ENCODE assay signal across 26 mouse cellular contexts in the genomic region with DNA sequence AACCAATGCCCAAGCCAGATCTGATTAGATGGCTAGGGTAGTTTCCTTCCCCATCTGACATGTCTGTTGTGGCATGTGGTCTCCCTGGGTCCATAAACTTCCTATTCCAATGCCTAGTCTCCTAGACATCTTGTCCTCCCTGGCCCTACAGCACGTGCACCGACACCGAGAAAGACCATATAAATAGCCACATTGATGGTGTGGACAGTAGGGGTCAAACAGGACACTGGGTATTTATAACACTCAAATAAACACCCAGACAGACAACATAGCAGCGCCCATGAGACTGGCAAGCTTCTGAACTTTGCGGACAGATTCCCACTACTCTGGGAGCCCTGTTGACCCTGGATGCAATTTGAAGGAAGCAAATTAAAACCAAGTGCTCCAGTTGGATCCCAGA.
DNase-seq lines count a peak whose midpoint lies in the region; ATAC-seq and TF ChIP-seq lines count a peak whose summit lies in the region.
"Had no signal": no experiment of that assay in that cellular context is flagged by ENCODE, and none has a peak within 500 bp of the region (broad histone marks: within the 10 kb centered on the region; RNA-seq: fewer than 3 reads in every experiment).

No protein-coding gene starts in this region.

- no peak for DNase-seq in forebrain, embryonic 14.5 days (ENCODE audit: low spot score)
- DNase-seq in heart, embryonic 10.5 days (ENCODE audit: low spot score), result no peak
- no peak for DNase-seq in heart, postnatal 36 days
- no peak for DNase-seq in midbrain, embryonic 10.5 days (ENCODE audit: low spot score)
- DNase-seq in midbrain, embryonic 14.5 days, result no peak
- peak; percentile 70 for DNase-seq in heart, postnatal 0 days (ENCODE audit: low spot score)
- DNase-seq in left cerebral cortex, adult 2 months (ENCODE audit: extremely low spot score in 1 of 2, low spot score in 2 of 2), result no peak
- DNase-seq: adrenal gland, postnatal 14 days; cerebellum, adult 2 months; cerebellum, postnatal 25 days; embryo, embryonic 11 days; gastrocnemius, postnatal 25 days; kidney, adult 8-10 months; kidney, postnatal 10 days; liver, postnatal 0 days; right cerebral cortex, postnatal 4 days; thymus, adult 18-20 months; thymus, postnatal 4 days had no signal

- peaks cover 8% of the 10 kb centered on the region for H3K36me3 ChIP-seq in forebrain, embryonic 12.5 days (replicated peaks)
- H3K36me3 ChIP-seq in forebrain, embryonic 14.5 days (ENCODE audit: control insufficient read depth, insufficient read depth, low read length), result peaks cover 13% of the 10 kb centered on the region; the same call in 1 of the 2 replicates
- H3K36me3 ChIP-seq in heart, embryonic 10.5 days, result 0 out of 2 replicates have a peak, but pooled peaks cover 3% of the 10 kb centered on the region
- H3K36me3 ChIP-seq in midbrain, embryonic 10.5 days, result peaks cover 60% of the 10 kb centered on the region
- peaks cover 37% of the 10 kb centered on the region for H3K36me3 ChIP-seq in midbrain, embryonic 14.5 days (ENCODE audit: control insufficient read depth, insufficient read depth, low read length)
- H3K36me3 ChIP-seq in heart, postnatal 0 days (replicated peaks; ENCODE audit: control insufficient read depth, insufficient read depth, low read length), result 0 out of 2 replicates have a peak, but pooled peaks cover 9% of the 10 kb centered on the region
- H3K36me3 ChIP-seq: intestine, embryonic 15.5 days had no signal

- no peak overlapping the region for H3K4me3 ChIP-seq in forebrain, embryonic 12.5 days (replicated peaks)
- H3K4me3 ChIP-seq in forebrain, embryonic 14.5 days (ENCODE audit: low read depth, low read length), result no peak overlapping the region
- no peak overlapping the region for H3K4me3 ChIP-seq in heart, embryonic 10.5 days
- no peak overlapping the region for H3K4me3 ChIP-seq in midbrain, embryonic 10.5 days
- no peak overlapping the region for H3K4me3 ChIP-seq in midbrain, embryonic 14.5 days (replicated peaks; ENCODE audit: low read depth, low read length)
- no peak overlapping the region for H3K4me3 ChIP-seq in heart, postnatal 0 days (ENCODE audit: low read depth, low read length)
- H3K4me3 ChIP-seq in left cerebral cortex, adult 2 months, result no peak overlapping the region
- H3K4me3 ChIP-seq: embryonic facial prominence, embryonic 13.5 days; erythroblast, embryonic 14.5 days; intestine, embryonic 15.5 days; midbrain, embryonic 13.5 days had no signal

- no peaks in the 10 kb centered on the region for H3K9me3 ChIP-seq in forebrain, embryonic 12.5 days
- H3K9me3 ChIP-seq in forebrain, embryonic 14.5 days (replicated peaks; ENCODE audit: control insufficient read depth, low read length), result no peaks in the 10 kb centered on the region
- H3K9me3 ChIP-seq in heart, embryonic 10.5 days, result no peaks in the 10 kb centered on the region
- H3K9me3 ChIP-seq in midbrain, embryonic 10.5 days (replicated peaks), result no peaks in the 10 kb centered on the region
- no peaks in the 10 kb centered on the region for H3K9me3 ChIP-seq in midbrain, embryonic 14.5 days (ENCODE audit: control insufficient read depth, low read length)
- H3K9me3 ChIP-seq in heart, postnatal 0 days (replicated peaks; ENCODE audit: control insufficient read depth, low read length), result no peaks in the 10 kb centered on the region
- H3K9me3 ChIP-seq: embryonic facial prominence, embryonic 13.5 days; intestine, embryonic 15.5 days; midbrain, embryonic 13.5 days had no signal

- intact Hi-C loops in heart, postnatal 36 days (cut with DNase I), result no loop called here
- intact Hi-C loops in left cerebral cortex, adult 2 months (cut with DNase I), result no loop called here

- ATAC-seq in forebrain, embryonic 12.5 days (ENCODE audit: low FRiP score), result no peak
- ATAC-seq in forebrain, embryonic 14.5 days, result no peak
- ATAC-seq in midbrain, embryonic 14.5 days (ENCODE audit: low FRiP score, low TSS enrichment), result no peak
- ATAC-seq in heart, postnatal 0 days (ENCODE audit: insufficient read depth, low read depth), result peak; percentile 90
- ATAC-seq: intestine, embryonic 15.5 days; liver, postnatal 0 days; lung, postnatal 0 days; midbrain, embryonic 13.5 days had no signal

- peaks cover 53% of the 10 kb centered on the region for H3K4me1 ChIP-seq in forebrain, embryonic 12.5 days
- H3K4me1 ChIP-seq in forebrain, embryonic 14.5 days (ENCODE audit: control insufficient read depth, insufficient read depth, low read length), result peaks cover 20% of the 10 kb centered on the region
- H3K4me1 ChIP-seq in heart, embryonic 10.5 days, result peaks cover 52% of the 10 kb centered on the region
- H3K4me1 ChIP-seq in midbrain, embryonic 10.5 days, result peaks cover 61% of the 10 kb centered on the region
- peaks cover 40% of the 10 kb centered on the region for H3K4me1 ChIP-seq in midbrain, embryonic 14.5 days (ENCODE audit: control insufficient read depth, insufficient read depth, low read length)
- peaks cover 40% of the 10 kb centered on the region for H3K4me1 ChIP-seq in heart, postnatal 0 days (ENCODE audit: control insufficient read depth, insufficient read depth)

- 0 out of 2 replicates have a peak overlapping the region, but pooled peaks have one; percentile 2 for H3K27ac ChIP-seq in forebrain, embryonic 12.5 days
- no peak overlapping the region; the same call in 1 of the 2 replicates for H3K27ac ChIP-seq in forebrain, embryonic 14.5 days (ENCODE audit: low read depth, low read length)
- peak overlapping the region; percentile 62; the same call in 1 of the 2 replicates for H3K27ac ChIP-seq in heart, embryonic 10.5 days
- peak overlapping the region; percentile 88 for H3K27ac ChIP-seq in midbrain, embryonic 10.5 days (replicated peaks)
- H3K27ac ChIP-seq in midbrain, embryonic 14.5 days (replicated peaks; ENCODE audit: low read depth, low read length), result no peak overlapping the region; the same call in 1 of the 2 replicates
- peak overlapping the region; percentile 82 for H3K27ac ChIP-seq in heart, postnatal 0 days (ENCODE audit: low read depth)
- H3K27ac ChIP-seq in left cerebral cortex, adult 2 months, result no peak overlapping the region
- H3K27ac ChIP-seq: embryonic facial prominence, embryonic 13.5 days; intestine, embryonic 15.5 days; macrophage had no signal

- TF ChIP-seq EP300 in heart, postnatal 0 days (IDR thresholded peaks at IDR 0.05; ENCODE audit: low read depth), result peak; percentile 77; the same call in 1 of the 2 replicates

- no peak overlapping the region for H3K9ac ChIP-seq in forebrain, embryonic 12.5 days
- no peak overlapping the region for H3K9ac ChIP-seq in forebrain, embryonic 14.5 days (ENCODE audit: low read length)
- no peak overlapping the region for H3K9ac ChIP-seq in midbrain, embryonic 14.5 days (replicated peaks; ENCODE audit: low read length)
- H3K9ac ChIP-seq in heart, postnatal 0 days (replicated peaks; ENCODE audit: low read depth, low read length), result no peak overlapping the region
- H3K9ac ChIP-seq: embryonic facial prominence, embryonic 13.5 days; intestine, embryonic 15.5 days; liver, postnatal 0 days; midbrain, embryonic 13.5 days had no signal

- WGBS in forebrain, embryonic 12.5 days, result 89% methylated on average over 5 of the region's 5 CpGs
- WGBS in forebrain, embryonic 14.5 days, result 93% methylated on average over 5 of the region's 5 CpGs
- 50% methylated on average over 5 of the region's 5 CpGs for WGBS in heart, embryonic 10.5 days
- WGBS in midbrain, embryonic 10.5 days, result 87% methylated on average over 5 of the region's 5 CpGs
- 90% methylated on average over 5 of the region's 5 CpGs for WGBS in midbrain, embryonic 14.5 days
- 31% methylated on average over 5 of the region's 5 CpGs for WGBS in heart, postnatal 0 days

- H3K4me2 ChIP-seq in forebrain, embryonic 12.5 days, result no peak overlapping the region
- no peak overlapping the region for H3K4me2 ChIP-seq in forebrain, embryonic 14.5 days (ENCODE audit: low read length)
- no peak overlapping the region for H3K4me2 ChIP-seq in midbrain, embryonic 14.5 days (ENCODE audit: low read length)
- no peak overlapping the region for H3K4me2 ChIP-seq in heart, postnatal 0 days (ENCODE audit: low read depth, low read length)
- H3K4me2 ChIP-seq: embryonic facial prominence, embryonic 13.5 days; intestine, embryonic 15.5 days; liver, embryonic 11.5 days; midbrain, embryonic 13.5 days had no signal

- no peak for TF ChIP-seq CTCF in heart, postnatal 0 days (IDR thresholded peaks at IDR 0.05; ENCODE audit: low read depth)
- TF ChIP-seq CTCF in left cerebral cortex, adult 2 months (IDR thresholded peaks at IDR 0.05), result no peak

- H3K27me3 ChIP-seq in forebrain, embryonic 12.5 days, result no peaks in the 10 kb centered on the region
- no peaks in the 10 kb centered on the region for H3K27me3 ChIP-seq in forebrain, embryonic 14.5 days (replicated peaks; ENCODE audit: control insufficient read depth, insufficient read depth, low read length)
- no peaks in the 10 kb centered on the region for H3K27me3 ChIP-seq in heart, embryonic 10.5 days (ENCODE audit: insufficient read depth, poor library complexity, severe bottlenecking)
- H3K27me3 ChIP-seq in midbrain, embryonic 10.5 days (ENCODE audit: low read depth, poor library complexity, severe bottlenecking), result no peaks in the 10 kb centered on the region
- H3K27me3 ChIP-seq in midbrain, embryonic 14.5 days (ENCODE audit: control insufficient read depth, insufficient read depth, low read length), result no peaks in the 10 kb centered on the region
- no peaks in the 10 kb centered on the region for H3K27me3 ChIP-seq in heart, postnatal 0 days (ENCODE audit: control insufficient read depth, insufficient read depth, low read length)
- H3K27me3 ChIP-seq: embryonic facial prominence, embryonic 13.5 days; intestine, embryonic 15.5 days; midbrain, embryonic 13.5 days had no signal

Comparison
In these comparisons a context has a peak if more than half of its experiments do, and no peak if none do; other contexts are left out.
1. H3K27ac ChIP-seq: peak in forebrain, embryonic 12.5 days (single experiment), heart, embryonic 10.5 days (single experiment), midbrain, embryonic 10.5 days (single experiment) and heart, postnatal 0 days (single experiment); none in forebrain, embryonic 14.5 days (single experiment), midbrain, embryonic 14.5 days (single experiment) and left cerebral cortex, adult 2 months (single experiment).